Mouse (Mus musculus): ENCODE measurements at regions not wholly inside any gene's neighbourhood (a gene's known extent, or its start where the extent isn't known, plus 50 kb on each side); places are given as distances from the start of the nearest gene placed in this dataset.

- ATAC-seq (replicated peaks; ENCODE audit: insufficient number of reproducible peaks, low FRiP score, low TSS enrichment, low read depth) (no peak), DNase-seq (ENCODE audit: low spot score) (no peak)
- Histone ChIP-seq H3K36me3 (replicated peaks; ENCODE audit: control insufficient read depth, insufficient read depth, low read depth, low read length) (no peaks in the 10 kb centered on the region), H3K4me2 (ENCODE audit: low read depth, low read length) (no peak overlapping the region), H3K9ac (replicated peaks; ENCODE audit: low read length) (no peak overlapping the region), H3K27ac (replicated peaks; ENCODE audit: low read depth, low read length) (no peak overlapping the region), H3K27me3 (ENCODE audit: control insufficient read depth, insufficient read depth, low read length) (no peaks in the 10 kb centered on the region), H3K9me3 (replicated peaks; ENCODE audit: control insufficient read depth, low read length) (no peaks in the 10 kb centered on the region), H3K4me1 (ENCODE audit: control insufficient read depth, insufficient read depth, low read length) (no peaks in the 10 kb centered on the region), H3K4me3 (ENCODE audit: low read depth, low read length) (no peak overlapping the region)
- 75% methylated on average over 6 of the region's 6 CpGs for WGBS
These were observed 284.5 kb upstream of the Runx1 start for GRCm38 (mm10) chr16:93110451-93110850.

GRCm38 (mm10) chr16:93109683-93110407, 283.9 kb upstream of the Runx1 start:
- WGBS = 85% methylated on average over 12 of the region's 12 CpGs
- H3K27me3 ChIP-seq (ENCODE audit: control insufficient read depth, insufficient read depth, low read length) = no peaks in the 10 kb centered on the region
- no peak overlapping the region for H3K4me2 ChIP-seq (ENCODE audit: low read depth, low read length)
- no peaks in the 10 kb centered on the region for H3K36me3 ChIP-seq (replicated peaks; ENCODE audit: control insufficient read depth, insufficient read depth, low read depth, low read length)
- H3K9ac ChIP-seq (replicated peaks; ENCODE audit: low read length) = no peak overlapping the region
- H3K9me3 ChIP-seq (replicated peaks; ENCODE audit: control insufficient read depth, low read length) = no peaks in the 10 kb centered on the region
- no peak overlapping the region for H3K27ac ChIP-seq (replicated peaks; ENCODE audit: low read depth, low read length)
- no peak overlapping the region for H3K4me3 ChIP-seq (ENCODE audit: low read depth, low read length)
- H3K4me1 ChIP-seq (ENCODE audit: control insufficient read depth, insufficient read depth, low read length) = no peaks in the 10 kb centered on the region
- ATAC-seq (replicated peaks; ENCODE audit: insufficient number of reproducible peaks, low FRiP score, low TSS enrichment, low read depth) (no peak), DNase-seq (ENCODE audit: low spot score) (no peak)

- DNase-seq (ENCODE audit: low spot score) (no peak), ATAC-seq (replicated peaks; ENCODE audit: insufficient number of reproducible peaks, low FRiP score, low TSS enrichment, low read depth) (no peak)
- no peaks in the 10 kb centered on the region for H3K27me3 ChIP-seq (ENCODE audit: control insufficient read depth, insufficient read depth, low read length)
- H3K9ac ChIP-seq (replicated peaks; ENCODE audit: low read length) = no peak overlapping the region
- H3K4me1 ChIP-seq (ENCODE audit: control insufficient read depth, insufficient read depth, low read length) = no peaks in the 10 kb centered on the region
- WGBS = 81% methylated on average over 5 of the region's 5 CpGs
- no peaks in the 10 kb centered on the region for H3K9me3 ChIP-seq (replicated peaks; ENCODE audit: control insufficient read depth, low read length)
- H3K4me2 ChIP-seq (ENCODE audit: low read depth, low read length) = no peak overlapping the region
- no peaks in the 10 kb centered on the region for H3K36me3 ChIP-seq (replicated peaks; ENCODE audit: control insufficient read depth, insufficient read depth, low read depth, low read length)
- no peak overlapping the region for H3K4me3 ChIP-seq (ENCODE audit: low read depth, low read length)
- H3K27ac ChIP-seq (replicated peaks; ENCODE audit: low read depth, low read length) = no peak overlapping the region
These were observed 281.5 kb upstream of the Runx1 start for GRCm38 (mm10) chr16:93107524-93107845.

GRCm38 (mm10) chr16:93106811-93107523, 281.0 kb upstream of the Runx1 start:
- Histone ChIP-seq H3K27me3 (ENCODE audit: control insufficient read depth, insufficient read depth, low read length) (no peaks in the 10 kb centered on the region), H3K4me1 (ENCODE audit: control insufficient read depth, insufficient read depth, low read length) (no peaks in the 10 kb centered on the region), H3K9ac (replicated peaks; ENCODE audit: low read length) (no peak overlapping the region), H3K4me2 (ENCODE audit: low read depth, low read length) (no peak overlapping the region), H3K36me3 (replicated peaks; ENCODE audit: control insufficient read depth, insufficient read depth, low read depth, low read length) (no peaks in the 10 kb centered on the region), H3K4me3 (ENCODE audit: low read depth, low read length) (no peak overlapping the region), H3K27ac (replicated peaks; ENCODE audit: low read depth, low read length) (no peak overlapping the region), H3K9me3 (replicated peaks; ENCODE audit: control insufficient read depth, low read length) (no peaks in the 10 kb centered on the region)
- 84% methylated on average over 13 of the region's 13 CpGs for WGBS
- ATAC-seq (replicated peaks; ENCODE audit: insufficient number of reproducible peaks, low FRiP score, low TSS enrichment, low read depth) (no peak), DNase-seq (ENCODE audit: low spot score) (no peak)

GRCm38 (mm10) chr16:93102174-93102573, 276.2 kb upstream of the Runx1 start:
- DNase-seq (ENCODE audit: low spot score) = no peak

GRCm38 (mm10) chr16:93098057-93098456, 272.1 kb upstream of the Runx1 start:
- Histone ChIP-seq H3K4me3 (ENCODE audit: low read depth, low read length) (no peak overlapping the region), H3K27me3 (ENCODE audit: control insufficient read depth, insufficient read depth, low read length) (no peaks in the 10 kb centered on the region), H3K9ac (replicated peaks; ENCODE audit: low read length) (no peak overlapping the region), H3K4me1 (ENCODE audit: control insufficient read depth, insufficient read depth, low read length) (no peaks in the 10 kb centered on the region), H3K36me3 (replicated peaks; ENCODE audit: control insufficient read depth, insufficient read depth, low read depth, low read length) (no peaks in the 10 kb centered on the region), H3K4me2 (ENCODE audit: low read depth, low read length) (no peak overlapping the region), H3K27ac (replicated peaks; ENCODE audit: low read depth, low read length) (no peak overlapping the region), H3K9me3 (replicated peaks; ENCODE audit: control insufficient read depth, low read length) (no peaks in the 10 kb centered on the region)
- ATAC-seq (replicated peaks; ENCODE audit: insufficient number of reproducible peaks, low FRiP score, low TSS enrichment, low read depth) (no peak), DNase-seq (ENCODE audit: low spot score) (no peak)
- WGBS = 79% methylated on average over 8 of the region's 8 CpGs

More at GRCm38 (mm10) chr16:93102174-93102573, 276.2 kb upstream of the Runx1 start:
- no peak overlapping the region for H3K4me3 ChIP-seq (ENCODE audit: low read depth, low read length)
- no peak overlapping the region for H3K27ac ChIP-seq (replicated peaks; ENCODE audit: low read depth, low read length)
- no peak overlapping the region for H3K9ac ChIP-seq (replicated peaks; ENCODE audit: low read length)
- no peaks in the 10 kb centered on the region for H3K36me3 ChIP-seq (replicated peaks; ENCODE audit: control insufficient read depth, insufficient read depth, low read depth, low read length)
- H3K4me1 ChIP-seq (ENCODE audit: control insufficient read depth, insufficient read depth, low read length) = no peaks in the 10 kb centered on the region
- H3K27me3 ChIP-seq (ENCODE audit: control insufficient read depth, insufficient read depth, low read length) = no peaks in the 10 kb centered on the region
- no peak overlapping the region for H3K4me2 ChIP-seq (ENCODE audit: low read depth, low read length)
- no peaks in the 10 kb centered on the region for H3K9me3 ChIP-seq (replicated peaks; ENCODE audit: control insufficient read depth, low read length)
- no peak for ATAC-seq (replicated peaks; ENCODE audit: insufficient number of reproducible peaks, low FRiP score, low TSS enrichment, low read depth)
- WGBS = 75% methylated on average over 3 of the region's 3 CpGs

- no peaks in the 10 kb centered on the region for H3K4me1 ChIP-seq (ENCODE audit: control insufficient read depth, insufficient read depth, low read length)
- no peak for ATAC-seq (replicated peaks; ENCODE audit: insufficient number of reproducible peaks, low FRiP score, low TSS enrichment, low read depth)
These were observed 270.2 kb upstream of the Runx1 start for GRCm38 (mm10) chr16:93096175-93096574.

GRCm38 (mm10) chr16:93092796-93093195, 266.8 kb upstream of the Runx1 start:
- H3K9ac ChIP-seq (replicated peaks; ENCODE audit: low read length) = no peak overlapping the region
- no peak for ATAC-seq (replicated peaks; ENCODE audit: insufficient number of reproducible peaks, low FRiP score, low TSS enrichment, low read depth)
- 39% methylated on average over 7 of the region's 7 CpGs for WGBS

More at GRCm38 (mm10) chr16:93096175-93096574, 270.2 kb upstream of the Runx1 start:
- Histone ChIP-seq H3K27me3 (ENCODE audit: control insufficient read depth, insufficient read depth, low read length) (no peaks in the 10 kb centered on the region), H3K4me2 (ENCODE audit: low read depth, low read length) (no peak overlapping the region), H3K9ac (replicated peaks; ENCODE audit: low read length) (no peak overlapping the region), H3K9me3 (replicated peaks; ENCODE audit: control insufficient read depth, low read length) (no peaks in the 10 kb centered on the region), H3K27ac (replicated peaks; ENCODE audit: low read depth, low read length) (no peak overlapping the region), H3K36me3 (replicated peaks; ENCODE audit: control insufficient read depth, insufficient read depth, low read depth, low read length) (no peaks in the 10 kb centered on the region), H3K4me3 (ENCODE audit: low read depth, low read length) (no peak overlapping the region)
- 87% methylated on average over 5 of the region's 5 CpGs for WGBS
- DNase-seq (ENCODE audit: low spot score) = no peak

More at GRCm38 (mm10) chr16:93092796-93093195, 266.8 kb upstream of the Runx1 start:
- no peak overlapping the region for H3K27ac ChIP-seq (replicated peaks; ENCODE audit: low read depth, low read length)
- H3K9me3 ChIP-seq (replicated peaks; ENCODE audit: control insufficient read depth, low read length) = no peaks in the 10 kb centered on the region
- no peak for DNase-seq (ENCODE audit: low spot score)
- no peak overlapping the region for H3K4me3 ChIP-seq (ENCODE audit: low read depth, low read length)
- no peaks in the 10 kb centered on the region for H3K36me3 ChIP-seq (replicated peaks; ENCODE audit: control insufficient read depth, insufficient read depth, low read depth, low read length)
- H3K27me3 ChIP-seq (ENCODE audit: control insufficient read depth, insufficient read depth, low read length) = no peaks in the 10 kb centered on the region
- H3K4me2 ChIP-seq (ENCODE audit: low read depth, low read length) = no peak overlapping the region
- no peaks in the 10 kb centered on the region for H3K4me1 ChIP-seq (ENCODE audit: control insufficient read depth, insufficient read depth, low read length)
